Mouse (Mus musculus) forebrain, postnatal 0 days (tissue): Measurements from ENCODE around the gene Gm3625. TPM values are rescaled to one million over a fixed set of nuclear protein-coding genes. Genes with fewer than 3 reads are reported as not detected.

Source experiments
- ATAC-seq: fragments of 200-750 bp; cut with Nextera tagmentation; 2 replicates; pipeline ENCODE4 v1.8.0; 2017; ENCODE audit warnings: mild to moderate bottlenecking, moderate library complexity
- DNase-seq: peaks from one replicate; pipeline ENCODE4 v3.0.0-alpha.2; 2015
- H3K27ac ChIP-seq: fragments of 300-500 bp; sonication (generic); 2 replicates; pipeline ENCODE4 v1.5.1; 2014; ENCODE audit warnings: low read depth, mild to moderate bottlenecking, antibody characterized with exemption, low read length, moderate library complexity, mixed read lengths
- H3K27me3 ChIP-seq: fragments of 300-500 bp; sonication (generic); 2 replicates; pipeline ENCODE4 v1.6.1; 2014; ENCODE audit warnings: mild to moderate bottlenecking, low read length, mixed read lengths; ENCODE audit not compliant: insufficient read depth
- H3K36me3 ChIP-seq: fragments of 300-500 bp; sonication (generic); 2 replicates; pipeline ENCODE4 v1.6.1; 2014; ENCODE audit warnings: mild to moderate bottlenecking, moderate library complexity; ENCODE audit not compliant: insufficient read depth
- H3K4me1 ChIP-seq: fragments of 300-500 bp; sonication (generic); 2 replicates; pipeline ENCODE4 v1.6.1; 2014; ENCODE audit warnings: antibody characterized with exemption; ENCODE audit not compliant: insufficient read depth
- H3K4me2 ChIP-seq: fragments of 300-500 bp; sonication (generic); 2 replicates; pipeline ENCODE4 v1.6.1; 2014; ENCODE audit warnings: low read depth, mild to moderate bottlenecking, moderate library complexity
- H3K4me3 ChIP-seq: fragments of 300-500 bp; sonication (generic); 2 replicates; pipeline ENCODE4 v1.5.1; 2014; ENCODE audit warnings: low read depth, low read length, mixed read lengths
- H3K9ac ChIP-seq: fragments of 300-500 bp; sonication (generic); 2 replicates; pipeline ENCODE4 v1.6.1; 2014; ENCODE audit warnings: mild to moderate bottlenecking
- H3K9me3 ChIP-seq: fragments of 300-500 bp; sonication (generic); 2 replicates; pipeline ENCODE4 v1.6.1; 2016; ENCODE audit warnings: low read length
- CTCF ChIP-seq: sonication (generic); IDR thresholded peaks from 2 replicates; pipeline ENCODE4 v1.5.1; 2016; ENCODE audit warnings: antibody characterized with exemption, control low read depth, low read depth
- WGBS: fragments of 180-500 bp; shearing (Covaris S2); extraction: QIAGEN DNeasy Blood & Tissue Kit; methylation state at CpG from one replicate; pipeline ENCODE4 v1.1.7; 2014; 5-methylcytosine and 5-hydroxymethylcytosine counted together
- polyA plus RNA-seq: library from polyadenylated mRNA; unstranded; fragments of >200 nt; fragmentation: Nextera tagmentation; extraction: Ambion mirVana; gene quantifications from 2 replicates; pipeline ENCODE4 v1.2.1, GENCODE M21; 2015
- total RNA-seq: library from RNA; depleted of rRNA; stranded (reverse); fragments of >200 nt; gene quantifications from 2 replicates; pipeline ENCODE4 v1.2.3, GENCODE M21; 2014; rRNA removed

Gm3625 gene
- total RNA-seq (not detected in 2 replicates), polyA plus RNA-seq (not detected in 2 replicates)

DNA sequence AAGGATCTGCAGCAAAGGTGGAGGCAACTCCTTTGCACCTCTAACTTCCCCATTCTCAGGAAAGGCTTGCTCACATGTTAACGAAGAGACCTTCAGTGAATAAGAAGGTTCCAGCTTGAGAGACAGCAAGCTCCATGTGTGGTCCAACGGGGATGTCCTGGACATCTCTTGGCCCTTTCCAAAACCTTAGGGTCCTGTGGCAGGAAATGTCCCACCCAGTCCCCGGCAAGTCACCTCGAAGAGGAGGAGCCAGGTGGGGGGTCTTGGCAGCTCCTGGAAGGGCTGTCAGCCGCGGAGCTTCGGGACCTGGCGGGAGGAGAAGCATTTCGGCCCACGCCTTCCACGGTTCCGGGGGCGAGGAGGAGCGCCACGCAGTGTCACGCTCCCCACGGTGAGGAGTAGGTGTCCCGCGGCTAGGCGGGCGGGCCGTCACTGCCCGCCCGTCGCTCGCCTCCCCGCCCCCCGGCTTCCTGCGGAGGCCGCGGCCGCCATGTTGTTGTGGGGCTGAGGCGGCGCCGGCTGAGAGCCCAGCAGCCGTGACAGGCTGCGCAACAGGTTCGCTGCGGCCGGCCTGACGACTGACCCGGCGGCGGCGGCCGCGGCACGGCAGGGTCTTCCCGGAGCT is at the start of gene Gm3625, which contains the start of gene Itsn2:
Gene Gm3625 (minus strand): TSS at position 387 of the 625 bp plus-strand sequence.
Gene Itsn2 (plus strand): TSS at position 98 of the 625 bp plus-strand sequence.
- Histone ChIP-seq H3K9ac (peak within 1 kb of the TSS; percentile 80), H3K4me3 (peak within 1 kb of the TSS; percentile 92), H3K36me3 (no peaks in the 10 kb centered on the region), H3K4me1 (peaks cover 4% of the 10 kb centered on the region), H3K27me3 (no peaks in the 10 kb centered on the region), H3K9me3 (no peaks in the 10 kb centered on the region), H3K27ac (peak within 1 kb of the TSS; percentile 82), H3K4me2 (peak within 1 kb of the TSS; percentile 76)
- TF ChIP-seq CTCF, result no peak
- WGBS, result 9% methylated on average over 30 of the region's 49 CpGs
- ATAC-seq (peak; percentile 85), DNase-seq (peak; percentile 76)

DNA sequence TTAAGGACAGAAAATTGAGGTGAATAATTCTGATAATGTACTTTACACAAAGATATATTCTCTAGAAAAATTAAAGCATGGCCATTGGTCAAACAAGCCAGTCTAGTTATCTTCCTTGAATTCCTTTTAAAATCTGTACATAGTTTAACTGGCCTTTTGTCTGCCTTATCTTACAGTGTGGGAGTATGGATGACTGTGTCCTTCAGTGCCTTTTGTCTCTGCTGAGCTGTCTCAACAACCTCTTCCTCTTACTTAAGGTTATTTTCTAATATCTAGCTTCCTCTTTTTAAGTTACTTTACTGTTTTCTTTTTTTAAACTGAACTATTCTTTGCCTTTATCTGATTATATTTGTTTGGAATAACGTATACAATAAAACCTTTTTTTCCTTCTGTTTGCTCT is 48.0 kb upstream of the Gm3625 start:
- no peak overlapping the region for H3K27ac ChIP-seq
- DNase-seq, result no peak
- 86% methylated on average over 1 of the region's 1 CpGs for WGBS
- H3K4me1 ChIP-seq, result no peaks in the 10 kb centered on the region
- H3K9me3 ChIP-seq, result no peaks in the 10 kb centered on the region
- peaks cover 33% of the 10 kb centered on the region for H3K36me3 ChIP-seq
- H3K27me3 ChIP-seq, result no peaks in the 10 kb centered on the region
- H3K4me3 ChIP-seq, result no peak overlapping the region
- no peak overlapping the region for H3K9ac ChIP-seq
- no peak for ATAC-seq
- no peak for TF ChIP-seq CTCF
- no peak overlapping the region for H3K4me2 ChIP-seq

- TF ChIP-seq CTCF, result 0 out of 2 replicates have a peak, but pooled peaks have one; percentile 8
- ATAC-seq (no peak), DNase-seq (no peak)
- Histone ChIP-seq H3K36me3 (peaks cover 49% of the 10 kb centered on the region), H3K9ac (no peak overlapping the region), H3K9me3 (no peaks in the 10 kb centered on the region), H3K4me3 (no peak overlapping the region), H3K27me3 (no peaks in the 10 kb centered on the region), H3K27ac (no peak overlapping the region), H3K4me1 (no peaks in the 10 kb centered on the region), H3K4me2 (no peak overlapping the region)
- 92% methylated on average over 1 of the region's 1 CpGs for WGBS
These were observed 45.7 kb upstream of the Gm3625 start for GRCm38 (mm10) chr12:4638438-4638837.

- no peak overlapping the region for H3K9ac ChIP-seq
- DNase-seq (no peak), ATAC-seq (no peak)
- H3K4me3 ChIP-seq, result no peak overlapping the region
- H3K9me3 ChIP-seq, result no peaks in the 10 kb centered on the region
- no peak overlapping the region for H3K4me2 ChIP-seq
- H3K36me3 ChIP-seq, result peaks cover 47% of the 10 kb centered on the region
- no peak for TF ChIP-seq CTCF
- no peaks in the 10 kb centered on the region for H3K27me3 ChIP-seq
- H3K27ac ChIP-seq, result no peak overlapping the region
- no peaks in the 10 kb centered on the region for H3K4me1 ChIP-seq
- WGBS, result 92% methylated on average over 8 of the region's 8 CpGs
These were observed 40.2 kb upstream of the Gm3625 start for GRCm38 (mm10) chr12:4632957-4633356.

DNA sequence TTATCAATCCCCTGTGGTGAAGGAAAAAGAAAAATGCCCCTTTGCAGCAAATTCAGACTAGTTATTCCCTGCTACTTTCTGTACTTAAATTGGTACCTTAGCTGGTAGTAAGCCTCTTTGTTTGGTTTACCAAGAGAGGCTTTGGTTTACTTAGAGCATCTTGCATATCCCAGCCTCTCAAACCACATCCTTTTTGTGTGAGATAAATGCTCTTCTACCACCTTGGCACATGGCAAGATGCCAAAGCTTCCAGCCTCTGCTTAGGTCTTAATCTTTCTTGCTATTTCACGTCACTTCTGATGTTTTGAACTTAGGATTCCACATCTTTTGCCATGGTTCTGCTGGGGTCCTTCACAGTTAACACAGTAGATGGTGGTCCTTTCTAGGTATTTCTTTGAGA is 31.5 kb upstream of the Gm3625 start:
- no peak overlapping the region for H3K4me2 ChIP-seq
- no peaks in the 10 kb centered on the region for H3K9me3 ChIP-seq
- ATAC-seq, result no peak
- WGBS, result 76% methylated on average over 1 of the region's 1 CpGs
- H3K27me3 ChIP-seq, result no peaks in the 10 kb centered on the region
- TF ChIP-seq CTCF, result no peak
- no peak overlapping the region for H3K4me3 ChIP-seq
- no peaks in the 10 kb centered on the region for H3K4me1 ChIP-seq
- DNase-seq, result no peak
- H3K36me3 ChIP-seq, result no peaks in the 10 kb centered on the region
- H3K9ac ChIP-seq, result no peak overlapping the region
- no peak overlapping the region for H3K27ac ChIP-seq

GRCm38 (mm10) chr12:4614722-4615121 is 22.0 kb upstream of the Gm3625 start:
- 70% methylated on average over 2 of the region's 2 CpGs for WGBS
- no peak overlapping the region for H3K4me3 ChIP-seq
- ATAC-seq (no peak), DNase-seq (no peak)
- H3K4me1 ChIP-seq, result no peaks in the 10 kb centered on the region
- no peaks in the 10 kb centered on the region for H3K36me3 ChIP-seq
- no peaks in the 10 kb centered on the region for H3K27me3 ChIP-seq
- no peak overlapping the region for H3K9ac ChIP-seq
- no peak for TF ChIP-seq CTCF
- H3K9me3 ChIP-seq, result no peaks in the 10 kb centered on the region
- H3K27ac ChIP-seq, result no peak overlapping the region
- H3K4me2 ChIP-seq, result no peak overlapping the region

DNA sequence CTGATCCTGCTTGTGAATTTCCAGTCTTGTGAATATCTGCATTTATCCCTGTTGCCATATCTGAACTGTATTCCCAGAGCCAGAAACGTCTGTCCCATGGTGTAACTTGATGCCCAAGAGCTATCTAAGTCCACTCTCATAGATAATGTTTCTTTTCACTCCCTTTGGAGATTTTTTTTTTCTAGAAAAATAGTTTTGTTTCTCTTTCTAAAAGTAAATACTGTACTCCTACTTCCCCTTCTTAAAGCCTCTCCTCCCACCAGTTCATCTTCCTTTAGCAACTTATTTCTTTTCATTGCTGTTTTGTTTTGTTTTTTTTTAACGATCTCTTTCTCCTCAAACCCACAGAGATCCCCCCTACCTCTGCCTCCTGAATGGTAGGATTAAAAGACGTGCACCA is 13.9 kb upstream of the Gm3625 start:
- Histone ChIP-seq H3K4me3 (no peak overlapping the region), H3K27me3 (no peaks in the 10 kb centered on the region), H3K9ac (no peak overlapping the region), H3K4me1 (no peaks in the 10 kb centered on the region), H3K36me3 (no peaks in the 10 kb centered on the region; the same call in 1 of the 2 replicates), H3K4me2 (no peak overlapping the region), H3K27ac (no peak overlapping the region), H3K9me3 (no peaks in the 10 kb centered on the region)
- 14% methylated on average over 3 of the region's 3 CpGs for WGBS
- TF ChIP-seq CTCF, result no peak
- DNase-seq (no peak), ATAC-seq (no peak)
